Mouse (Mus musculus) left cerebral cortex, postnatal 4 days (tissue): ENCODE results near the gene Fkrp. TPM values are rescaled to one million over a fixed set of nuclear protein-coding genes. Genes with fewer than 3 reads are reported as not detected.
A peak's percentile ranks its signal among the peaks of the same experiment; 100 is the strongest.

Experiments
- DNase-seq: peaks from one replicate; pipeline ENCODE4 v3.0.0-alpha.2; 2022
- intact Hi-C: fragments of 180-260 bp; cut with DNase I; formaldehyde crosslinking; loops from one replicate; pipeline ENCODE4 v1.15.1; 2025
- total RNA-seq, 2 experiments: library from RNA; stranded (reverse); gene quantifications; 2 replicates each; pipeline ENCODE4 v1.2.3; 2021

Fkrp gene
- total RNA-seq, 2 experiments from 2014 or later: 35.8 to 38.9 TPM

DNA sequence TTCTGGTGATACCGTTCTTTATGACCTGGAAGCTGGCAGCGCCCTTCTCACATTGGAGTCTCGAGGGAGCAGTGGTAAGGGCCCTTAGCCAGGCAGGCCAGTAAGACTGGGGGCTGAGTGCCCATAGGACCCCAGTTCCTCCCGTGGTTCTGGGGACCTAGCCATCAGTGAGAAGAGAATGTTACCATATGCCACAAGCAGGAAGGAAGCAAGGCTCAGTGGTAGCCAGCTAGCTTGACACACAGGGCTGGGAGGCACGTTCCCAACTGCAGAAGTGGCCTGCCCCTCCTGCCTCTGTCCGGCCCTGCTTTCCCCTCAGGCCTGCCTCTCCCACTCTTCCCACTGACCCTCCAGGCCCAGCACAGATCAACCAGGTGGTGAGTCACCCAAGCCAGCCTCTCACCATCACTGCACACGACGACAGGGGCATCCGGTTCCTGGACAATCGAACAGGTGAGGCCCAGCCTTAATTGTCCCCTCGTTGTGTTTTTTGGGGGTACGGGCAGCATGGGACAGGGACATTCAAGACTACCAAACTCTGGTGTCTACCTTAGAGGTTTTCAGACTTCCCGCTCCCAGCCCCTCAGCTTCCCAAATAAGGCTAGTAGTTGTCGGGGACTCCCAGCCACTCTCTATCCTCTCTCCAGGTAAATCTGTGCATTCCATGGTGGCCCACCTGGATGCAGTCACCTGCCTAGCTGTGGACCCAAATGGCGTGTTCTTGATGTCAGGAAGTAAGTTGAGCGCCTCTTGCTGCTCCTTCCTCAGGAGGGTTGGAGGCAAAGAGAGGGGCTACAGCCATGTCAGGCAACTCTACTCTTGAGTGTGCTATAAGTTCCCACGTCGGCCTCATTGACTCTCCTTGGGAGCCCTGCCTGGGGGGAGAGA is 21.6 kb upstream of the Fkrp start:
- DNase-seq: no peak
- intact Hi-C loops: no loop called here

DNA sequence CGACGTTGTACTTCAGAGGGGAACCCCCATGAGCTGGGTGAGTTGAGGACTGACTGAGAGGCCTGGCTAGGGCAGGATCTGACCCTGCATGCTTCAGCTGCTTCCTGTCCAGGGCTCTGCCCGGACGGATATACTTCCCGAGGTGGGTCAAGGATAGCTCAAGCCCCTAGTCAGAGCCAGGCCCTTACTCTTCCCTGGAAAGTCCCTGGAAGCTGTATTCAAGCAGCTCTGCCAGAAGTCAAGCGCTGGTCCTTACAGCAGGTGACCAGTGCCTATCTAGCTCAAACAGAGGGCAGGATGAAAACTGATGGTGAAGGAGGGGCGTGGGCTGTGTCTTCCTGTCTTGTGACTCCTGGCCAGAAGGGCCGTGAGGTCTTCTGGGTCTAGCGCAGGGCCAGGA is 13.9 kb upstream of the Fkrp start:
- no peak for DNase-seq
- intact Hi-C loops: no loop called here

DNA sequence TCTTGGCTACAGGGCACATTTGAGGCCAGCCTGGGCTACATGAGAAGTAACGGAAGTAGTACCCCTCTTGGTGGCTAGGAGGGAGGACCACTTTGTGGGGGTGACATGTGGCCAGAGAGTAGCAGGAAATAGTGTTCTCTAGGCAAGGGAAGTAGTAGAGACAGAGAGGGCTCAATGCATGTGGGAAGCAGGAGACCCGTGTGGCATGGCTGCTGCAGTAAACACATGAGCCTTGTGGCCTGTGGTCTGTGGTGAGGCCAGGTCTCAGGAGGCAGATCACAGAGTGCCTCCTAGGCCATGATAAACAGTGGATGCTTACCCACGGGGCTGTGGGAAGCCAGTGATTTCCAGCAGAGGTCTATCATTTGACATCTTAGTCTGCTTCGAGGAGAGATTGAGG is 10.7 kb upstream of the Fkrp start:
- intact Hi-C loops: no loop called here

DNA sequence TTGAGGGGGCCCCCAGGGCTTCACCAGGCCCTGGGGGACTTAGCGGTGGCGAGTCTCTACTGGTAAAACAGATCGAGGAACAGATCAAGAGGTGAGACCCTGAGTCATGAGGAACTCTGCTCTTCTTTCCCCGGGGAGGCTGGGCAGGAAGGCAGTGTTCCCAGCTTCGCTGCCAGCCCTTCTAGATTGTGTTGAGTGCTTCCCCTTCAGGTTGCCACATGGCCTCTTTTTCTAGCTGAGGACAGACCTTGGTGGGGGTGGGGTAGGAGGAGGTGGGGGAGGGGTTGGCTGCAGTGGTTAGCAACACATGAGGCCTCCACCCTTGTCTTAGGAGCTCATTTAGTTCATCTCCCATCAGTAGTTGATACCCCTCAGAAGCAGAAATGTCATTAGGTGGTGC is 10.0 kb upstream of the Fkrp start:
- DNase-seq: no peak
- intact Hi-C loops: no loop called here

More for the DNA sequence above, 10.7 kb upstream of the Fkrp start:
- DNase-seq: no peak

DNA sequence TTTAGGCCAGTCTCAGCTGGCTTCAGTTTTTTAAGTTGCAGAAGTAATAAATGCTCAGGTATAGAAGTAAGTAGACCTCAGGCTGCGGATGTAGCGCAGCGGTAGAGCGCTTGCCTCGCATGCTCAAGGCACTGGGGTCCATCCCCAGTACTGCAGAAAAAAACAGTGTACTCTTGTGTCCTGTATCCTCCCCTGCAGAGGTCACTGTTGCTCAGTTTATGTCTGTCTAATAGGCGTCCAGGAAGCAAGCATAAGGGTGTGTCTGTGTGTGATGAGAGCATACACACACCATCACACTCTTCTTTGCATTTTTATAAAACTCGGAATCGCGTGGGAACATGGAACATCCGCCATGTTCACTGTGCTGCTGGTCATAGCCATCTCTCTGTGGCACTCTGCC is 9.3 kb upstream of the Fkrp start:
- intact Hi-C loops: no loop called here
- DNase-seq: no peak

DNA sequence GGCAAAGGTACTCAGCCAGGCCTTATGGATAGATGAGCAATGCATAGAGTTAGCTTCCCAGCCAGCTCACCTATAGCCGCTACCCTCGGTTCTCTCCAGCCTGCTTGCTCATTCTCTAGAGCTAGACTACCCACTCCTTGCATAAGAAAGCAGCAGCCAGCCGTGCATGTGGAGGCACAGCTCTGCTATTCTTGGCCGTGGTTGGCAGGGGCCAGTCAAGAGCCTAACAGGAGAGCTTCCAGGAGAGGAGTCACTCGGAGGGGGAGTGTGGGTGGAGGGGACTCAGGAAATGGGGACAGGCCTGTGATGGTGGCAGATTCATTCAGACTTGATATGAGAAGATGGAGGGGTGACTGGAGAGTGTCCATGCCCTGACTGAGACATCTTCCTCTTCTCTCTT is 7.2 kb upstream of the Fkrp start:
- intact Hi-C loops: no loop called here
- no peak for DNase-seq

DNA sequence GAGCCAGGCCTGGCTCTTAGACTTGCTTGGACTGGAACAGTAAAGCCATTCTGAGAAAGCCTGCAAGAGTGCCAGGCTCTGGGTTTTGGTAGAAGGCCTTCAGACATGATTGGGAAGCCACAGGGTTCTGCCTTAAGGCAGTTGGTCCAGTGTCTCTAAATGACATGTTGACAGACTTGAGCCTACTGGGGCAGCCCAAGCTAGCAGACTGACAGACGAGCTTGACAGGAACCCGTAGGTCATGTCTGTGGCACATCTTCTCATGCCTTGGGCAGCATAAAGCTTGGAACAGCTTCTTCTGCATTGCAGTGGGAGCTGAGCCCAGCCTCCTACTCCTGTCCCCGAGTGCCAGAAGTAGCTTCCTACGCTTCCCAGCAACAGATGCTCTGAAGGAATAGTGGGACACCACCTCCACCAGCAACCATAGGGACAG is 5.2 kb upstream of the Fkrp start:
- no peak for DNase-seq
- intact Hi-C loops: no loop called here

DNA sequence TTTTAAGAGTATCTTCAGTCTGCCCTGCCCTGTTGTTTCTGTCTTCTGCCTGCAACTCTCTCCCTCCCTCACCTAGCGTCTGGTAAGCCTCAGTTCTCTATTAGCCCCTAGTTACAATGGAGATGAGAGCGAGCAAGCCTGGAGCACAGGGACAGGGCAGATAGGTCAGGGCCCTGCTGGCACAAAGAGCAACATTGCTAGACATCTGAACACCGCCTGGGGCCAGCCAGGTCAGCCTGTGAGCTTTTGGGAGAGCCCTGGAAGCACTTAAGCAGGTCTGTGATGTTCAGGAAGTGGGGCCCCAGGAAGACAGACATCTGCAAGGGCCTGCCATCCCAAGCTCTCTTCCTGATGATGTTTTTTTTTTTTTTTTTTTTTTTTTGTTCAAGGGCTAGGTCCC is 4.6 kb upstream of the Fkrp start:
- no peak for DNase-seq
- intact Hi-C loops: no loop called here

DNA sequence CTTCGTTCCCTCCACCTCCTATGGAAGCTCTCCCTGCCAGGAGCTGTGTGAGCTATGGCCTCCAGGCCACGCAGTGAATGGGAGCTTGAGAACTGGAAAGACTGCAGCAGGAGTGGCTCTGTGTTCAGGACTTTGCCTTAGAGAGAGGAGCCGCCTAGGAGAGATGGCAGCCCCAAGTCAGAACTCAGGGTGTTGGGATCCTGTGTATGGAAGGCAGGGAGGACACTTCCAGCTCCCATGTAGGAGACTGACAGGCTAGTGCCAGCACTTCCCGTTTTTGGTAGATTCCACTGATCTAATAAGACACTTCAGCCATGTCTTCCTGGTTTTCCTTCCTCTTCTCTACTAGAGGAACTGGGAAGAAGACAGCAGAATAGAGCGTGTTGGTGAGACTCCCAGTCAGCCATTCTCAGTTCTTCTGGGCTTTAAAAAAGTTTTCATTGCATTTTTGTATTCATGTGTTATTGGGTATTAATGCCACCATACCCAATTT is 3.8 kb upstream of the Fkrp start:
- intact Hi-C loops: no loop called here
- DNase-seq: no peak

DNA sequence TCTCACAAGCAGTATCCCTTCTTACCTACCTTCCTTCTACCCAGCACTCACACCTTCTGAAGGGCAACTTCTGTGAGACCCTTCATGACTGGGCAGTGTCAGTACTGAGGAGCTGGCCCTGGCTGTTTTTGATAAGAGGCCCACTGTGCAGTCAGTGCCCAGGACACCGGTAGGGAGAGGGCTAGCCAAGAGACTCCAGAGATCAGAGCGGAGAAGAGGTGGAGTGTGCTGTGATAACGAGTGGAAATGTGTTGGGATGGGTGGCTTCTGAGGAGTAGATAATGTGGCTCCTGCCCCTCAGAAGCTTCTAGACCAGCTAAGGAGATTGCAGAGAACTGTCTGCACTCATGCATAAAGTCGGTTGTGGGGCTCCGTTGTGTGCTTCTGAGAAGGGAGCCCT is 3.3 kb upstream of the Fkrp start:
- intact Hi-C loops: no loop called here
- DNase-seq: no peak

DNA sequence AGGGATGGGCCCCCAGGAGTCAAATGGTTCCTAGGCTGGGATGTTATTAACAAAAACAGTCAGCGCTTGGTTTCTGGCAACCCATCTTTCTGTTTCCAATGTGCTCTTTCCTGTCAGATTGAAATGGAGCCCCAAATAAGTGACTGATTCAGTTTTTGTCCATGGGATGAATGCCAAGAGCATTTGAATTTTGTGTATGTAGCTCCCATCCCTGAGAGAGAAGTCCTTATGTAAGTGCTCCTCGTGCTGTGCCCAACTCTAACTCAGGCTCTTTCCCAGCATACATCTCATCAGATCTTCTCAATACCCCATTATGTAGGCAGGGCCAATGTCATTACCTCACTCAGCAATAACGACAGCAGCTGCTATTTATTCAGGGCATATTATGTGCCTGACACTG is 1.2 kb upstream of the Fkrp start:
- DNase-seq: no peak
- intact Hi-C loops: no loop called here

DNA sequence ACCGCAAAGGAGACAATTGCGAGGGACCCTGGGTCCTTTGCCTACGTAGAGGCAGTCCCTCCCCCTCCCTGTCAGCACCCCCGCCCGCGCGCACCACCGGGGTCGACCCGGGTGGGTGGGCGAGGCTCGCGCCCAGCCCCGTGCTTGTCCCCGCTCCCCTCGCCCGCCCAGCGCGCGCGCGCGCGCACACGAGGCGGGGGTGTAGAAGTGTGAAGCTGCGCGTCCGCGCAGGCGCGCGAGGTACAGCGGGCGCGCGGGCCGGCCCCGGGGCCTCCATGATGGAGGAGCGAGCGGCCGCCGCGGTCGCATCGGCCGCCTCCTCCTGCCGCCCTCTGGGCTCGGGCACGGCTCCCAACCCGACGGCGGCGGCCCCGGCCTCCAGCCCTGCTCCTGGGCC is 456 bp downstream of the Fkrp start:
- intact Hi-C loops: no loop called here
- peak; percentile 89 for DNase-seq

DNA sequence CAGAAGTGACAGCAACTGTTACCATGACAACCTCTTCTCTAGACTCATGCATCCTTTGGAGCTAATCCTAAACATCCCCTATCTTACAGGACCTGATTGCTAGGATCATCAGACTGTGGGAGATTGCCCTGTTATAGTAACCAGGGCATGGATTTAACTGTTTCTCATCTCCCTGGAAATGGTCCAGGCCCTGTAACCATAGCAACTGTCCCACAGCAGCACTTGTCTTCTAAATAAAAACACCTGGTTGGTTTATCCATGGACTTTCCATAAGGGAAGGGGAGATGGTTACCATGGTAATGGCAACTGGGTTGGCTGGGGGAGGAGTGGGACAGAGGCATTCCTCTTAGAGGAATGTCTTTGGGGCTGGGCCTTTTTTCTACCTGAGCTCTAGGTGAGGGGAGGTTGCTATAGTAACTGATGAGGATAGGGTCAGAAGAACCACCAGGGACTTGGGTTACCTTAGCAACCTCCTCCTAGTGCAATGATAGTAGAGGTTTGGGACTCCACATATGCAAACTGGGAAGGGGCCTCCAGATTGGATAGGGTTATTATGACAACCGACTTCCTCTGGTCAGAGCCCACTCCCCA is 1.1 kb downstream of the Fkrp start, which contains the start of gene Strn4:
Strn4 (plus strand) TSS at position 539 of the 591 bp plus-strand sequence.
- peak; percentile 60 for DNase-seq
- intact Hi-C loops: no loop called here

DNA sequence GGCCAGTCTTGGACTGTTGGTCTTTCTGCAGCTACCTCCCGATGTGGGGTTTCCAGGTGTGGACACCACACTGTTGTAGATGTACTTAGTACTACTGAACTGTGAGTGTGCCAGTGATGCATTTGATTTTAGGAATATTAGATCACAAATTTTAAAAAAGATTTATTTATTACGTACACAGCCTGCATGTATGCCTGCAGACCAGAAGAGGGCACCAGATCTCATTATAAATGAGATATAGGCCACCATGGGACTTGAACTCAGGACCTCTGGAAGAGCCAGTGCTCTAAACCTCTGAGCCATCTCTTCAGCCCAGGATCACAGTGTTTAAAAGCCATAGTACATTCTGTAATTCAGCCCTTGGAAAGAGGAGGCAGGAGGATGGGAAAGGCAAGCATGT is 4.0 kb downstream of the Fkrp start:
- intact Hi-C loops: loop anchor here (5.0 kb wide), 1 partner anchor 70 kb away; no protein-coding TSS in a partner anchor
- no peak for DNase-seq

DNA sequence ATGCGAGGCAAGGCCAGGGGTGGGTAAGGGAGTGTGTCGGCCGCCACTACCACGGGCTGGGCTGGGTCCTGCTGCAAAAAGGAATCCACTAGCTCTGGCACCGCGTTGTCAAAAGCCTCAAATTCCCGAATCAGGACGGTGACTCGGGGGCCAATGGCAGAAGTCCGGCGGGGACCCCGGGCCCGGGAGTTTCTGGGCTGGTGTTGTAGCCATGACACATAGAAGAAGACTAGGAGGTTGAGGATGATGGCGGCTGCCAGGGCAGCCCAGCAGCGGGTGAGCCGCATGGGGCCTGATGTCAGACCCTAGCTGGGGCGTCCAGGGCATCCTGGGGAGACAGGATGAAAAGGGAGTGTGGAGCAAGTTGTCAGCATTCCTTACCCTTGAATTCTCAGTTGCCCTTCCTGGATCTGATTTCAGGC is 4.9 kb downstream of the Fkrp start:
- no peak for DNase-seq
- intact Hi-C loops: loop anchor here (5.0 kb wide), 1 partner anchor 69 kb away; no protein-coding TSS in a partner anchor

DNA sequence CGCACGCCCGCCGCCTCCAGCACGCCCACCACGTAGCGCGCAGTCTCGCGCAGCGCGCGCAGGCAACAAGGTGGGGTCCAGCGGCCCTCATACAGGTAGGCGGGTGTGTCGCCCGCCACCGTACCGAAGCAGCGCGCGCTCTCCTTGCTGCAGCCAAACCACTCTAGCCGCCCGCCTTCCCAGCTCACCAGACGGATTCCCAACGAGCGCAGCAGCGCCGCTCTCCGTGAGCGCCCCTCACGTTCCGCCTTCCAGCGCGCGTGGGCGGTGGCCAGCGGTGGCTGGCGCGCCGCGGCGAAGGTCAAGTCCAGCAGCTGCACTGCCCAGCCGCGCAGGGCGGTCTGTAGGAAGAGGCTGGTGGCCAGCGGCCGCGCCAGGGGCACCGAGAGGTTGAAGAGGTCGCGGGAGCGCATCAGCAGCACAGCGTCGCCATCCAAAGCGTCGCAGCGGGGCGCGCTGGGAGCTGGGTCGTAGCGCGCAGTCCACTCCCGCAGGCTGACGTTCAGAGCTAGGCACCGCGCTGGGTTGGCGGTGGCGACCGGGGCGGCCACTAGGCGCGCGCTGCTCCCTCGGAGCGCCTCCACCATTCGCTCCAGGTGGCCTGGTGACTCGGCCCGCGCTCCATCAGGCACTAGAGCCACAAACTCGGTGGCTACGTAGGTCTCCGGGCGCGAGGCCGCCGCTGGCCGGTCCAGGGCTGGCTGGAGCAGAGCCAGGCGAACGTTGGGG is 5.4 kb downstream of the Fkrp start:
- DNase-seq: peak; percentile 46
- intact Hi-C loops: loop anchor here (5.0 kb wide), 1 partner anchor 69 kb away; no protein-coding TSS in a partner anchor

DNA sequence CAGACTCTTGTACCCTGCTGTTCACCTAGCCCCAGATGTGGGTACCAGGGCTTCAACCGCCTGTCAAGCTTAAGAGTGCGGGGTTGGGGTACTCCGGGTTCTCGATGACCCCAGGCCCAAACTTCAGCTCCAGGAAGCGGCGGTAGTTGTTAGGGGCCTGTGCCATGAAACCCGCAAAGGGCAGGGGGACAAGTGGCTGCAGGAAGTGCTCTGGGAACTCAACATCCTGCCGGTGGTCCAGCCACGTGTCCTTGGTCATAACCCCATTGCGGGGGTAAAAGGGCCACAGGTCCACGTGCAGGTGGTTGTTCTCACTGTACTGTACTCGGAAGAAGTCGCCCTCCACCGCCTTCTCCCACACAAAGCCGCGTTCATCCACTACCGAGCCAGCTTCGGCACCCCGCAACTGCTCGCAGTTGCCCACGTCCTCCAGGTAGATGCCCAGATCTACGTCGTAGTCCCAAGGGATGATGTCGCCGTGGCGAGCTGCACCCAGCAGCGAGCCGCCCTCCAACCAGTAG is 6.1 kb downstream of the Fkrp start:
- intact Hi-C loops: loop anchor here (5.0 kb wide), 1 partner anchor 68 kb away; no protein-coding TSS in a partner anchor
- DNase-seq: no peak

DNA sequence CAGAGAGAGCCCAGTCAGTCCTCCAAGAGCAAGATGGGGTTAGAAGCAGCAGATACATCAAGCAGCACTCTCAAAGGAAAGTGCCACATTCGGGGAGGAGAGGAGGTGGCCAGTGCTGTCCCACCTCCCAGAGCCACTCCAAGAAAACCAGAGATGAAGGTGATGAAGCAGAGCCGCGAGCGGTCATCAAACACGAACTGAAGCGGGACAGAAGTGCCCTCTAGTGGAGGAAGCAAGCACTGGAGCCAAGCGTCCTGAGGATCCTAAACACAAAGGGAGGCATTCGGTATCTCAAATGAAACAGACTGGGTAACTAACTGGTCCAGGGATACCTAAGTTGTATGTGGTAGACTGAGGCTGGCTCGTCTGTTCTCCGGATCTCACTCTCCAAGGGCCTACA is 6.8 kb downstream of the Fkrp start:
- intact Hi-C loops: loop anchor here (5.0 to 10.0 kb wide), 2 partner anchors 67 to 185 kb away; no protein-coding TSS in a partner anchor
- DNase-seq: peak; percentile 59

DNA sequence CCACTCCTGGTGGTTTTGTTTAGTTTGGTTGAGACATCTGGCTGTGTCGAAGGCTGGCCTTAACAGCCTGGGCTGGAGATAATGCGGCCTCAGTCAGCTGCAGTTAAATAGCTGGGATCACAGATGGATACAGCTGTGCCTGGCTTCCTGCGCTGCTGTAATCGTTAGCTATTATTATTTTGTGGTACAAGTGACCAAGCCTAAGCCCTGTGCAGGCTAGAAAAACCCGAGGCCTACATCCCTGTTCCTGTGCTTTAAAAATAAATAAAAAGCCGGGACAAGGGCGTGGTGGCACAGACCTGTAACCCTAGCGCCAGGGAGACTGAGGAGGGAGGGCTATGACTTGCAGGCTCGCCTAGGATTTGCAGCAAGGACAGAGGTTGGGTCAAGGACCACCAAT is 7.9 kb downstream of the Fkrp start:
- intact Hi-C loops: loop anchor here (10.0 kb wide), 1 partner anchor 184 kb away; no protein-coding TSS in a partner anchor
- DNase-seq: no peak

DNA sequence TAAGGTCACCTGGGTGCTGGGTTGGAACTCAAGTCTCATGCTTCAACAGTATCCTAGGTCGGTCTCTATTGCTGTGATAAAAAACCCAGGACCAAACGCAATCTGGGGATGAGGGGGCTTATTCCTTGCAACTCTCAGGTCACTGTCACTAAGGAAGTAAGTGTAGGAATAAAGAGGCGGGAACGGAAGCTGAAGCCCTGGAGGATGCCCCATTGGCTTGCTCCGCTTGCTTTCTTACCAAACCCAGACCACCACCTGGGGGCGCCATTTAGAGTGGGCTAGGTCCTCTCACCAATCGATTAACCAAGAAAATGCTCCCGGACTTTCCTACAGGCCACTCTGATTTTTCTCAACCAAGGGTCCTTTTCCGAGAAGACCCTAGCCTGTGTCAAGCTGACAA is 8.6 kb downstream of the Fkrp start:
- no peak for DNase-seq
- intact Hi-C loops: loop anchor here (10.0 kb wide), 1 partner anchor 183 kb away; no protein-coding TSS in a partner anchor
